Mouse (Mus musculus): ENCODE measurements around the gene Ccdc77. TPM values are rescaled to one million over a fixed set of nuclear protein-coding genes. Genes with fewer than 3 reads are reported as not detected.

The Ccdc77 gene
- 2.6 and 3.2 TPM in 2 replicates for polyA plus RNA-seq (2012; rRNA removed)

DNA sequence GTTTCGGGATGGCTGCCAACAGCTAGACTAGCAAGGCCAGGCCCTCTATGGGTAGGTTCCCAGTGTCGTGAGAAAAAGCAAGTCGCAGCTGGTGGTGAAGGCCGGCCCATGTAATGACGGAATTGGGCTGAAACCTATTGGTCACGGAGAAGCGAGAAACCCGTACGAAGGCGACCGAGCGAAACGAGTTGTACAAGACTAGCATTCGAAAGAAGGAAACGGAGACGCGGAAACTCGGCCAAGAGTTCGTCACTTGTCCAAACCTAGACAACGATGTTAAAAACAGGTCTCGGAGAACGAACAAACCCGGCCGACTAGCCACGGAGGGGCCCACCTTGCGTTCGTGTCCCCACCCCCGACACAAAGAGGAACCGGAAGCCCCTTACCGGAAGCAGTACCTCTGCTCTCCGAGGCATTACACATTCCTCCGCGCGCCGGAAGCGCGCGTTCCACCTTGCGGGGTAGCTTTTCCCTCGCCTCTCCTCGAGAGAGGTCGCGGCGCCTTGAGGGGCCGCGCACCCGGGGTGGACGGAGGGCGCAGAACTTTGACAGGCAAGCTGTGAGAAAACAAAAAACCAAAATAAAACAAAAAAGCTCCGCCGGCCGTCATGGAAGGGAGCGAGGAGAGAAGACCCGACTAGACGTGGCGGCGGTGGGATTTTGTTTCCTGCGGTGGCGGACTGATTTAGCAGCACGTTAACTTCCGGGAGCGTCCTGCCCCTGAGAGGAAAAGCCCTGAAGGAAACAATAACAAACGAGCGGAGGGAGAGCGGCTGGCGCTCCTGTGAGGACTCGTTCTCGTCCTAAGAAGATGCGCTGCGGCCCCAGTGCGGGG, at the start of gene Ccdc77, which contains the start of gene Kdm5a:
Ccdc77 (minus strand) TSS at position 687 of the 835 bp plus-strand sequence.
Kdm5a (plus strand) TSS at position 437 of the 835 bp plus-strand sequence.

DNA sequence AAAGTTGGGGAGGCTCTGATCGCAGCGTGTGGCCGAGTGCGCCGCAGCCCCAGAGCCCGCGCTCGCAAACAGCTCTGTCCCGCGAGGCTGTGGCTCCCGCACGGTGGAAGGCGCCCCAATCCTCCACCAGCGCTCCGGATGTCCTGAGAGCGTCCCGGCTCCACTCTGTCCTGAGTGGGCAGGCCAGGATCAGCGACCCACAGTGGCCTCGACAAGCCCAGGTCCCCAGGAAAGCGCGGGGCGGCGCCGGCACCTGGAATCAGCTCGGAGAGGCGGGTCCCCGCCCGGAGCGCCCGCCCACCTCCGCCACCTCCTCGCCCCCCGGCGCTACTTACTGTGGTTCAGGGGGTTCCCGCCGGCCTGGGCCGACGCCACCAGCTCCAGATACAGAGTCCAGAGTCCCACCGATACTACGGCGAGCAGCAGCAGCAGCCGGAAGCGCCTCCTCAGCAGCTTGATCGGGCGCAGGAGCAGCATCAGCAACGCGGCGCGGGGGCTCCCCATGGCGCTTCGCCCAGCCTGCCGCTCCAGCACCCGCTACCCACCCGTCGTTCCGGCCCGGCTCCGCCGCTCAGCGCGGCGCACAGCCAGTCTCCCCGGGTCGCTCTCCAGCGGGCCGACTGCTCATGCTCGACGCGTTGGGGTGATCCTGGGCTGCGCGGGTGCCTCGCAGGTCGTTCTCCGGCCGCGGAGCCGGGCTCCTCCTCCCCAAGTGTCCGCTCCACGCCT, 70.0 kb downstream of the Ccdc77 start, which contains the start of the genes D330020A13Rik and B4galnt3:
D330020A13Rik (plus strand) TSS at position 309 of the 729 bp plus-strand sequence.
B4galnt3 (minus strand) TSS at position 504 of the 729 bp plus-strand sequence.

Other genes starting within 250 kb of the Ccdc77 start
- gene D330020A13Rik, start 70.0 kb downstream of the Ccdc77 start, polyA plus RNA-seq (2012; rRNA removed), result 0.13 and 0.19 TPM in 2 replicates
- 2.0 and 2.7 TPM in 2 replicates for gene B4galnt3, start 69.8 kb downstream of the Ccdc77 start, polyA plus RNA-seq (2012; rRNA removed)
- gene Kdm5a, start 250 bp downstream of the Ccdc77 start, polyA plus RNA-seq (2012; rRNA removed), result 2.8 and 3.3 TPM in 2 replicates
- 32.5 and 44.2 TPM in 2 replicates for gene Il17ra, start 98.9 kb upstream of the Ccdc77 start, polyA plus RNA-seq (2012; rRNA removed)
- 0.38 and 0.56 TPM in 2 replicates for gene Tmem121b, start 129.4 kb upstream of the Ccdc77 start, polyA plus RNA-seq (2012; rRNA removed)
- gene Hdhd5, start 166.9 kb upstream of the Ccdc77 start, polyA plus RNA-seq (2012; rRNA removed), result 28.7 and 32.3 TPM in 2 replicates